Mouse (Mus musculus): ENCODE measurements around the gene Otub1. TPM values are rescaled to one million over a fixed set of nuclear protein-coding genes. Genes with fewer than 3 reads are reported as not detected.

Otub1 gene
- polyA plus RNA-seq, 1 experiment from 2014 or later, result 252 TPM

DNA sequence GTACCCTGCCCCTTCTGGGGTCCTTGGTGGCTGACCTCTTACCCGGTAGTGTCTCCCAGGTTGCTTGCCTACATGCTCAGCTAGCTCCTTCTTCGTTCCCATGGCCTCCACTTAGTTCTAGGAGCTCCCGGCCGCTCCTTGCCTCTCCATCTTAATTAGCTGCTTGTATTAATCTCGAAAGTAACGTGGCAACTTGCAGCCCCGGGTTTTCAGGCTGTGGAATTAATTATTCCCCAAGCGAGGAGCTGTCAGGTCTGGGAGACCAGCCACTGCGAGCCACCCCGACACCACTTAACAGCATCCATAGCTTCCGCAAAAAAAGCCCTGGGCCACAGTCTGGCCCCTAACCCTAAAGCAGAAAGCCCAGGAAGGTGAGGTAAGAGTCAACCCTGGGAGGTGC, 22.7 kb downstream of the Otub1 start:
- Histone ChIP-seq H3K36me3 (ENCODE audit: control insufficient read depth, insufficient read depth, low read length) (no peaks in the 10 kb centered on the region), H3K27ac (ENCODE audit: low read depth, low read length) (no peak overlapping the region), H3K27me3 (ENCODE audit: control insufficient read depth, insufficient read depth, low read length) (peaks cover 18% of the 10 kb centered on the region; the same call in 1 of the 2 replicates), H3K9ac (ENCODE audit: low read length) (no peak overlapping the region), H3K4me1 (ENCODE audit: control insufficient read depth, insufficient read depth, low read length) (peaks cover 21% of the 10 kb centered on the region), H3K4me3 (ENCODE audit: low read depth, low read length) (no peak overlapping the region), H3K9me3 (ENCODE audit: control insufficient read depth, low read length) (no peaks in the 10 kb centered on the region), H3K4me2 (no peak overlapping the region)
- DNase-seq (ENCODE audit: low spot score, missing footprints) (no peak), ATAC-seq (ENCODE audit: low FRiP score) (no peak)
- WGBS, result 52% methylated on average over 11 of the region's 11 CpGs

DNA sequence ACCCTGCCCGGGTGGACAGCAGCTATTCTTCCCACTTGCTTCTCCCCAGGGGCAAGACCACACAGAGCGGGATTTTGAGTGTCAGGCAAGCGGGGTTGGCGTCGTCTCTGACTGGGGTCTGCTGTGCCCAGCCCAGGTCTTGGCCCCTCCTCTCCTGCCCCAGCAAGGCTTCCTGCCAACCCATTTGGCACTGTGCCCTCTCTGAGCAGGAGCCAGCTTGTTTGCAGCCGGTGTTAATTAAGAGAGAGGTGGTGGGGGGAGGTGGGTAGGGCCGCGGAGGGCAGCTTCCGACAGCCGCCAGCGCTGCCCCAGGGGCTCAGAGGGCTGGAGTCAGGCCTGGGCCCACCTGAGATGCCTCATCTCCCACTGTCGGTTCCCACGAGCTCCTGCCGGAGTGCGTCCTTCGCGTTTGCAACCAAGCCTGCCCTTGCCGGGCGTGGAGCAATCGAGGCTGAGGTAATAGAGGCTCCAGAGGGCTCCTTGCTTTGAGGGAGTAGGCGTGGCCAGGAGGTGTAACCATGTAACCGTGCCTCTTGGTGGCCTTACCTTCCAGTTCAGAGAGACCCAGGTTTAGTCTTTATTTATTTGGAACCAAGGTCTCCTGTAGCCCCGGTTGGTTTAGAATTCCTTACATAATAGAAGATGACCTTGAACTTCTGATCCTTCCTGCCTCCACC, 23.7 kb downstream of the Otub1 start:
- Histone ChIP-seq H3K9me3 (ENCODE audit: control insufficient read depth, low read length) (no peaks in the 10 kb centered on the region), H3K36me3 (ENCODE audit: control insufficient read depth, insufficient read depth, low read length) (no peaks in the 10 kb centered on the region), H3K27me3 (ENCODE audit: control insufficient read depth, insufficient read depth, low read length) (peaks cover 18% of the 10 kb centered on the region; the same call in 1 of the 2 replicates), H3K4me3 (ENCODE audit: low read depth, low read length) (no peak overlapping the region), H3K27ac (ENCODE audit: low read depth, low read length) (no peak overlapping the region), H3K4me2 (no peak overlapping the region), H3K9ac (ENCODE audit: low read length) (no peak overlapping the region), H3K4me1 (ENCODE audit: control insufficient read depth, insufficient read depth, low read length) (peaks cover 25% of the 10 kb centered on the region)
- WGBS, result 11% methylated on average over 23 of the region's 23 CpGs
- ATAC-seq (ENCODE audit: low FRiP score) (0 out of 2 replicates have a peak, but pooled peaks have one; percentile 30), DNase-seq (ENCODE audit: low spot score, missing footprints) (peak; percentile 83)

DNA sequence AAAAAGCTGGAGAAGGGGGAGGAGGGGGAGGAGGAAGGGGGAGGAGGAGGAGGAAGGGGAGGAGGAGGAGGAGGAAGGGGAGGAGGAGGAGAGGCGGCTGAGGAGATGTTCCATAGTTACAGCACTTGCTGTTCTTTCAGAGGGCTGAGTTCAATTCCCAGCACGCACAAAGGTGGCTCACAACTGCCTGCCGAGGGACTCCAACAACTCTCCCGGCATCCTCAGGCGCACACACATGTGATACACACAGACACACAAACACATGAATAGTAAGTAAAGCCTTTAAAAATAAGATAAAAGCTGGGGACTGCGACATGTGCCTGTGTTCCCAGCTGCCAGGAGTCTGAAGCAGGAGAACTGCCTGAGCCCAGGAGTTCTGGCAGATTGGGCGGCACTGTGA, 24.6 kb downstream of the Otub1 start:
- Histone ChIP-seq H3K36me3 (ENCODE audit: control insufficient read depth, insufficient read depth, low read length) (no peaks in the 10 kb centered on the region), H3K9ac (ENCODE audit: low read length) (no peak overlapping the region), H3K4me1 (ENCODE audit: control insufficient read depth, insufficient read depth, low read length) (peaks cover 24% of the 10 kb centered on the region), H3K4me3 (ENCODE audit: low read depth, low read length) (no peak overlapping the region), H3K27ac (ENCODE audit: low read depth, low read length) (no peak overlapping the region), H3K27me3 (ENCODE audit: control insufficient read depth, insufficient read depth, low read length) (peaks cover 16% of the 10 kb centered on the region; the same call in 1 of the 2 replicates), H3K4me2 (no peak overlapping the region), H3K9me3 (ENCODE audit: control insufficient read depth, low read length) (no peaks in the 10 kb centered on the region)
- no peak for DNase-seq (ENCODE audit: low spot score, missing footprints)
- ATAC-seq (ENCODE audit: low FRiP score), result no peak
- 67% methylated on average over 7 of the region's 7 CpGs for WGBS

DNA sequence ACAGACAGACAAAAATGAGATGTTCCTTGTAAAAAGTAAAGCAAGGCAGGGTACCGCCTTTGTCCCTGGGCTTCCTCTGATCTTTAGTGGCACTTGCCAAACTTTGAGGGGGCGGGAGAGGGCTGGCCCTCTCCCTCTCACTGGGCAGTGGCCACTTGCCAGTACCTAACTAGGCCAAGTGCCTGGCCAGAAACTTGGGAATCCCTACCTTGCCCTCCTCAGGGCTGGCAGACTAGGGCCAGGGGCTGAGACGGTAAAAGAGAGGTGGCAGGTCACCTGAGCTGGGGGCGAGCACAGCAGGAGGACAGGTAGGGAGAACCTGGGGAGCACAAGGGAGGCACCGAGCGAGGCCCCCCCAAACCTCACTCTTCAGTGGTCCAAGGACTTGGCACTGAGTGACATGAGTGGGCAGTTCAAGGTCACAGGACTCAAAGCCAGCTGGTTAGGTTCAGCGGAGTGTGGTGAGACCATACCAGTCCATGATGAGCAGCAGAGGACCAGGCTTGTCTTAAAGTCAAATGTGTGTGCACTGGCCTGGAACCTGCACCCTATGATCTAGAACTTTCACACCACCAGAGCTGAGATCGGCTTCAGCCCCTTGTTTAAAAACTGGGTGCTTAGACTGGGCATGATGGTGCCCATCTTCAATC, 25.2 kb downstream of the Otub1 start:
- Histone ChIP-seq H3K4me1 (ENCODE audit: control insufficient read depth, insufficient read depth, low read length) (peaks cover 21% of the 10 kb centered on the region), H3K9ac (ENCODE audit: low read length) (no peak overlapping the region), H3K36me3 (ENCODE audit: control insufficient read depth, insufficient read depth, low read length) (no peaks in the 10 kb centered on the region), H3K4me2 (no peak overlapping the region), H3K27ac (ENCODE audit: low read depth, low read length) (no peak overlapping the region), H3K9me3 (ENCODE audit: control insufficient read depth, low read length) (no peaks in the 10 kb centered on the region), H3K4me3 (ENCODE audit: low read depth, low read length) (no peak overlapping the region), H3K27me3 (ENCODE audit: control insufficient read depth, insufficient read depth, low read length) (peaks cover 14% of the 10 kb centered on the region; the same call in 1 of the 2 replicates)
- WGBS, result 79% methylated on average over 8 of the region's 8 CpGs
- ATAC-seq (ENCODE audit: low FRiP score) (no peak), DNase-seq (ENCODE audit: low spot score, missing footprints) (no peak)

DNA sequence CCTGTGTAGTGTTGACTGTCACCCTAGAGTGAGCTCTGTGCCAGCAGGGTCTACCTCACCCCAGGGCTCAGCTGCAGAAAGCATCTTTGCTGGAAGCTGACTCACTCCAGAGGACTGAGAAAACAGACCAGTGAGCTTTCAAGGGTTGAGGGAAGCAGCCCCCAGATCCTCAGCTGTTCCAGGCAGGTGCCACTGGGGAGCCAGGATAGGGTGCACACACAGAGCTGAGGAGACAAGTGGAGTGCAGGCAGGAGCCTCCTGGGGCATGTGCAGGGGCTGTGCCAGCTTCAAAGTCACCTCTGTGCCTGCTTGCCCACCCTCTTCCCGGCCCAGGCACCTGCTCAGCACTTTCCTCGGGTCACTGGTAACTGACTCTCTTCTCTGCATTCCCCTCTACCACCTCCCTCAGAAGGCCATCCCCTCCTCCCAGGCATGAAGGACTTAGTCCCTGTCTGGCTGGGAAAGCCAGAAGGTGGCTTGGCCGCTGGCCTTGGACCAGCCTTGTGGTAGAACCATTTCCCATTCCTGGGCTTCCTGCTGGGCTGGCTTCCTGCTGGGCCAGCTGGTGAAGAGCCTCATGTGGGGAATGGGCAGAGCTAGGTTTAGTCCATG, 27.2 kb downstream of the Otub1 start:
- Histone ChIP-seq H3K27ac (ENCODE audit: low read depth, low read length) (no peak overlapping the region), H3K9ac (ENCODE audit: low read length) (no peak overlapping the region), H3K27me3 (ENCODE audit: control insufficient read depth, insufficient read depth, low read length) (peaks cover 14% of the 10 kb centered on the region; the same call in 1 of the 2 replicates), H3K4me1 (ENCODE audit: control insufficient read depth, insufficient read depth, low read length) (peaks cover 11% of the 10 kb centered on the region), H3K4me3 (ENCODE audit: low read depth, low read length) (no peak overlapping the region), H3K9me3 (ENCODE audit: control insufficient read depth, low read length) (no peaks in the 10 kb centered on the region), H3K36me3 (ENCODE audit: control insufficient read depth, insufficient read depth, low read length) (no peaks in the 10 kb centered on the region), H3K4me2 (no peak overlapping the region)
- ATAC-seq (ENCODE audit: low FRiP score) (no peak), DNase-seq (ENCODE audit: low spot score, missing footprints) (no peak)
- WGBS, result 29% methylated on average over 3 of the region's 3 CpGs

DNA sequence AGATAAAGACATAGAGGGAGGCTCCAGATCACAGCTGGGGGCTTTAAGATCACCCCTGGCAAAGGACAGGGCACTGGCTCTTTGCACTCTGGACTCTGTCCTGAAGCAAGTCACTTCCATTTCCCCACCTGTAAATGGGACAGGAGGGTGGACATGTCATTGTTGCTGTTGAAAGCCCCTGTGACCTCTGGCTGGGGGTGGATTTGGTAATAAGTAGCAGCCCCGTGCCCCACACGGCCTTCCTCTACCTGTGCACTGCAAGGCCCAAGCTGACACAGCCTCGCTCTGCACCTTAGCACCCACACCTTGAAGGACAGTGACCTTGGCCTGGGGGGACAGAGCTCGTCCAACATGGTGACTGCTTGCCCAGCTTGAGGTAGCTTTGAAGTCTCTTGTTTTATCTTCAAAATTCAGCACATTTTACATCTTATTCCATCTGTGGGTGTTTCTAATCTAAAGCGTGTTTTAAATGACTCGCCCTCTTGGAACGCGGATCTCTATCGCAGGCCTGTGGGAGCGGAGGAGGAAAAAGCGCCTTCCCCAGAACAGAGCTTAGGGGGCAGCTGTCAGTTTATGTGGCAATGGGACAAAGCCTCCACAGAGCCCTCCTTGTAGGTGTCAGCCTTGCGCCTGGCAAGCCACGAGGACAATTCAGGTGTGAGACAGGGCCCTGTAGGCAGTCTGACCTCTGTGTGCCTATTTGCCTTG, 28.2 kb downstream of the Otub1 start:
- H3K4me3 ChIP-seq (ENCODE audit: low read depth, low read length), result no peak overlapping the region
- DNase-seq (ENCODE audit: low spot score, missing footprints), result no peak
- no peak overlapping the region; the same call in 1 of the 2 replicates for H3K9ac ChIP-seq (ENCODE audit: low read length)
- no peak overlapping the region for H3K4me2 ChIP-seq
- ATAC-seq (ENCODE audit: low FRiP score), result no peak
- peaks cover 15% of the 10 kb centered on the region for H3K4me1 ChIP-seq (ENCODE audit: control insufficient read depth, insufficient read depth, low read length)
- H3K9me3 ChIP-seq (ENCODE audit: control insufficient read depth, low read length), result no peaks in the 10 kb centered on the region
- H3K27me3 ChIP-seq (ENCODE audit: control insufficient read depth, insufficient read depth, low read length), result peaks cover 10% of the 10 kb centered on the region; the same call in 1 of the 2 replicates
- no peaks in the 10 kb centered on the region for H3K36me3 ChIP-seq (ENCODE audit: control insufficient read depth, insufficient read depth, low read length)
- no peak overlapping the region for H3K27ac ChIP-seq (ENCODE audit: low read depth, low read length)
- 62% methylated on average over 13 of the region's 13 CpGs for WGBS

DNA sequence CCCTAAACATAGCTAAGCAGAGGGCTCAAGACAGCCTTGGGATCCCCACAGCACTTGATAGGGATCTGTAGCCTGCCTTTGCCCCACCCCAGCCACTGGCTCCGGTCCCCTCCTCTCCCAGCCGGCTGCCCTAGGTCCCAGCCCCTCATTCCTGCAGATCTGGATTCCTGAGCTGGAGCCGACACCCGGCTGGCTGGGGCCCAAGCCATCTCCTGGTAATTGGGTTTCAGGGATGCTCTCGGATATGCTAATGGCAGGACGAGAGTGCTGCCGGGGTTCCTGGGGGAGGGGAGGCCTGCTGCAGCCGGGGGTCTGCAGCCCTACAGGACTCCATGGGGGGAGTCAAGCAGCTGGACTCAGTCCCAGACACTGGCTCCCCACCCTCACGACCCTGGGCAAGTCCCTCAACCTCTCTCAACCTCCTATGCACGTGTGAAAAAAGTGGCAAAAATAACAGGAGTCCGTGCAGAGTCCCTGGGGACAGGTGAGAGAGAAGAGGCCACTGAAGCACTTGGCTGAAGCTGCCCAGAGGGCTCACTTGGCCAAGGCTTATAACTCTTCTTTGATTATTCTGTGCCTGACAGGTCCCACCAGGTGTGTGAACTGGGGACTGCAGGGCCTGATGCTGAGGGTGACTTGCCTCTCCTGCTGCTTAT, 29.9 kb downstream of the Otub1 start:
- Histone ChIP-seq H3K9ac (ENCODE audit: low read length) (peak overlapping the region; percentile 37; the same call in 1 of the 2 replicates), H3K4me2 (no peak overlapping the region), H3K27ac (ENCODE audit: low read depth, low read length) (no peak overlapping the region), H3K9me3 (ENCODE audit: control insufficient read depth, low read length) (no peaks in the 10 kb centered on the region), H3K36me3 (ENCODE audit: control insufficient read depth, insufficient read depth, low read length) (no peaks in the 10 kb centered on the region), H3K4me1 (ENCODE audit: control insufficient read depth, insufficient read depth, low read length) (peaks cover 25% of the 10 kb centered on the region), H3K4me3 (ENCODE audit: low read depth, low read length) (no peak overlapping the region), H3K27me3 (ENCODE audit: control insufficient read depth, insufficient read depth, low read length) (0 out of 2 replicates have a peak, but pooled peaks cover 2% of the 10 kb centered on the region)
- 6% methylated on average over 11 of the region's 11 CpGs for WGBS
- ATAC-seq (ENCODE audit: low FRiP score) (no peak), DNase-seq (ENCODE audit: low spot score, missing footprints) (no peak)

DNA sequence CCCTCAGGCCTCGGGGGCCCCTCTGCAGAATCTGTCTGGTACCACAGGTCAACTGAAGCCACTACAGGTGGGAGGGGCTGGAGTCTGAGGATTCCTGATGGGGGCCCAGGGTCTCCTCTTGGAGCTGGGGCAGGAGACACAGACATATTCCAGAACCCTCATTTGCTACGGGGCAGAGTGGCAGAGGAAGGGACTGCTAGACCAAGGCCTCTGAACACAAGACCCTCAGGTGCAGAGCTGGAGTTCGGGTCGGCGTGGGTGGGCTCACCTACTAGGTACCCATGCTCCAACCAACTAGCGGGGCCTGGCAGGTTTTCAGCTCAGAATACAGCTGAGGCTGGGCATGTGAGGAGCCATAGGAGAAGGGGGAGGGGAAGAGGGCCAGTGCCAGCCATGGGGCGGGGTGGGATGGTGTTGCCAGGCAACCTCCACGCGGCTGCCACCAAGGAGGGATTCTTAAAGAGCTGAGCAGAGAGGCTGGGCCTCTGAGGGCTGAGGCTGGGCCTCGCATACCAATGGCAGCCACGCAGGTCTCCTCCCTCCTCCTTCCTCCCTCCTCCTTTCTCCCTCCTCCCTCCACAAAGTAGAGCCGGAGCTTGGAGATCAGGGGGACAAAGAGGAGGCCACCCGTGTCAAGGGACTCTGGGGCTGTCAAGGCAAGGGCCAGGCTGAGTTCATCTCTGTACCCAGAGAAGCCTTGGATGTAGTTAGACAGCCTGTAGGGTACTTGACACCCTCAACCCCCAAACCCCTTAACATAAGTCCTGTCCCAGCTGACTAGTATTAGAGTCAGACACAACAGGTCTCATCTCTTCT, 33.9 kb downstream of the Otub1 start:
- Histone ChIP-seq H3K9ac (ENCODE audit: low read length) (peak overlapping the region; percentile 17), H3K9me3 (ENCODE audit: control insufficient read depth, low read length) (no peaks in the 10 kb centered on the region), H3K4me2 (no peak overlapping the region), H3K27me3 (ENCODE audit: control insufficient read depth, insufficient read depth, low read length) (peaks cover 7% of the 10 kb centered on the region), H3K4me1 (ENCODE audit: control insufficient read depth, insufficient read depth, low read length) (peaks cover 29% of the 10 kb centered on the region), H3K4me3 (ENCODE audit: low read depth, low read length) (no peak overlapping the region), H3K27ac (ENCODE audit: low read depth, low read length) (peak overlapping the region; percentile 52; the same call in 1 of the 2 replicates), H3K36me3 (ENCODE audit: control insufficient read depth, insufficient read depth, low read length) (no peaks in the 10 kb centered on the region)
- 11% methylated on average over 13 of the region's 13 CpGs for WGBS
- DNase-seq (ENCODE audit: low spot score, missing footprints), result peak; percentile 94
- ATAC-seq (ENCODE audit: low FRiP score), result peak; percentile 94

Measured in midbrain, embryonic 11.5 days (tissue).